12 mouse cellular contexts compared by ENCODE assay signal in genomic region chr8:60657425-60658113, GRCm38 (mm10). TPM values are rescaled to one million over a fixed set of nuclear protein-coding genes. Genes with fewer than 3 reads are reported as not detected.
DNase-seq lines count a peak whose midpoint lies in the region; ATAC-seq lines count a peak whose summit lies in the region.
"Had no signal": no experiment of that assay in that cellular context is flagged by ENCODE, and none has a peak within 500 bp of the region (broad histone marks: within the 10 kb centered on the region; RNA-seq: fewer than 3 reads in every experiment).

No protein-coding gene starts in this region.

- no peaks in the 10 kb centered on the region for H3K36me3 ChIP-seq in midbrain, embryonic 11.5 days (ENCODE audit: control insufficient read depth, insufficient read depth, low read length)
- H3K36me3 ChIP-seq in midbrain, embryonic 10.5 days = no peaks in the 10 kb centered on the region
- no peaks in the 10 kb centered on the region for H3K36me3 ChIP-seq in forebrain, embryonic 11.5 days (ENCODE audit: control insufficient read depth, insufficient read depth, low read length)
- no peaks in the 10 kb centered on the region for H3K36me3 ChIP-seq in hindbrain, embryonic 16.5 days (ENCODE audit: control insufficient read depth, insufficient read depth, low read length)
- no peaks in the 10 kb centered on the region for H3K36me3 ChIP-seq in intestine, embryonic 15.5 days
- H3K36me3 ChIP-seq: heart, embryonic 13.5 days; limb, embryonic 12.5 days had no signal

- no peaks in the 10 kb centered on the region for H3K4me1 ChIP-seq in midbrain, embryonic 11.5 days (ENCODE audit: control insufficient read depth, insufficient read depth, low read length)
- no peaks in the 10 kb centered on the region for H3K4me1 ChIP-seq in midbrain, embryonic 10.5 days
- H3K4me1 ChIP-seq in forebrain, embryonic 11.5 days (replicated peaks; ENCODE audit: control insufficient read depth, insufficient read depth, low read length) = peaks cover 3% of the 10 kb centered on the region; the same call in 1 of the 2 replicates
- no peaks in the 10 kb centered on the region for H3K4me1 ChIP-seq in hindbrain, embryonic 16.5 days (ENCODE audit: control insufficient read depth, insufficient read depth, low read depth, low read length)
- H3K4me1 ChIP-seq in intestine, embryonic 15.5 days (replicated peaks) = no peaks in the 10 kb centered on the region
- H3K4me1 ChIP-seq: heart, embryonic 13.5 days; limb, embryonic 12.5 days had no signal

- DNase-seq in midbrain, embryonic 11.5 days (ENCODE audit: low spot score, missing footprints) = no peak
- DNase-seq in midbrain, embryonic 10.5 days (ENCODE audit: low spot score) = no peak
- no peak for DNase-seq in forebrain, embryonic 11.5 days (ENCODE audit: low spot score)
- peak; percentile 96 for DNase-seq in retina, postnatal 1 day
- DNase-seq in embryo, embryonic 9.5 days (ENCODE audit: extremely low spot score) = no peak
- DNase-seq: cerebellum, postnatal 36 days; lung, adult 18-20 months; thymus, postnatal 14 days had no signal

- H3K27ac ChIP-seq in midbrain, embryonic 11.5 days (ENCODE audit: low read depth, low read length) = no peak overlapping the region
- no peak overlapping the region for H3K27ac ChIP-seq in midbrain, embryonic 10.5 days (replicated peaks)
- peak overlapping the region; percentile 48 for H3K27ac ChIP-seq in forebrain, embryonic 11.5 days (ENCODE audit: low read depth, low read length)
- no peak overlapping the region for H3K27ac ChIP-seq in hindbrain, embryonic 16.5 days (ENCODE audit: low read depth, low read length)
- no peak overlapping the region for H3K27ac ChIP-seq in intestine, embryonic 15.5 days
- H3K27ac ChIP-seq: heart, embryonic 13.5 days; limb, embryonic 12.5 days had no signal

- 80% methylated on average over 6 of the region's 6 CpGs for WGBS in midbrain, embryonic 11.5 days
- WGBS in midbrain, embryonic 10.5 days = 82% methylated on average over 6 of the region's 6 CpGs
- 40% methylated on average over 6 of the region's 6 CpGs for whole genome bisulfite sequencing in forebrain, embryonic 11.5 days
- WGBS in hindbrain, embryonic 16.5 days = 41% methylated on average over 6 of the region's 6 CpGs
- WGBS in intestine, embryonic 15.5 days = 76% methylated on average over 6 of the region's 6 CpGs

- no peak overlapping the region for H3K4me2 ChIP-seq in midbrain, embryonic 11.5 days
- no peak overlapping the region; the same call in 1 of the 2 replicates for H3K4me2 ChIP-seq in forebrain, embryonic 11.5 days (ENCODE audit: low read depth, low read length, severe bottlenecking)
- H3K4me2 ChIP-seq in hindbrain, embryonic 16.5 days (ENCODE audit: low read length) = no peak overlapping the region
- no peak overlapping the region for H3K4me2 ChIP-seq in intestine, embryonic 15.5 days (replicated peaks)
- H3K4me2 ChIP-seq: heart, embryonic 13.5 days; limb, embryonic 12.5 days had no signal

- H3K4me3 ChIP-seq in midbrain, embryonic 11.5 days (ENCODE audit: low read depth, low read length) = no peak overlapping the region
- no peak overlapping the region for H3K4me3 ChIP-seq in midbrain, embryonic 10.5 days
- H3K4me3 ChIP-seq in forebrain, embryonic 11.5 days (ENCODE audit: low read depth, low read length) = no peak overlapping the region
- no peak overlapping the region for H3K4me3 ChIP-seq in hindbrain, embryonic 16.5 days (ENCODE audit: low read length)
- no peak overlapping the region for H3K4me3 ChIP-seq in intestine, embryonic 15.5 days (replicated peaks)
- H3K4me3 ChIP-seq: heart, embryonic 13.5 days; limb, embryonic 12.5 days had no signal

- no peak overlapping the region for H3K9ac ChIP-seq in midbrain, embryonic 11.5 days (ENCODE audit: low read length)
- no peak overlapping the region for H3K9ac ChIP-seq in forebrain, embryonic 11.5 days (ENCODE audit: low read length)
- no peak overlapping the region for H3K9ac ChIP-seq in hindbrain, embryonic 16.5 days (ENCODE audit: low read depth, low read length)
- H3K9ac ChIP-seq in intestine, embryonic 15.5 days = no peak overlapping the region
- H3K9ac ChIP-seq: heart, embryonic 13.5 days; limb, embryonic 12.5 days had no signal

- H3K9me3 ChIP-seq in midbrain, embryonic 11.5 days (ENCODE audit: control insufficient read depth, low read length) = no peaks in the 10 kb centered on the region
- H3K9me3 ChIP-seq in midbrain, embryonic 10.5 days (replicated peaks) = no peaks in the 10 kb centered on the region
- H3K9me3 ChIP-seq in forebrain, embryonic 11.5 days (ENCODE audit: control insufficient read depth, low read length) = no peaks in the 10 kb centered on the region
- H3K9me3 ChIP-seq in hindbrain, embryonic 16.5 days (ENCODE audit: control insufficient read depth, low read length) = no peaks in the 10 kb centered on the region
- no peaks in the 10 kb centered on the region for H3K9me3 ChIP-seq in intestine, embryonic 15.5 days
- H3K9me3 ChIP-seq: heart, embryonic 13.5 days; limb, embryonic 12.5 days had no signal

- ATAC-seq in midbrain, embryonic 11.5 days (ENCODE audit: low FRiP score) = peak; percentile 68
- ATAC-seq in forebrain, embryonic 11.5 days (replicated peaks; ENCODE audit: low FRiP score) = peak; percentile 90
- ATAC-seq in hindbrain, embryonic 16.5 days = peak; percentile 73
- ATAC-seq in intestine, embryonic 15.5 days = no peak

- H3K27me3 ChIP-seq in midbrain, embryonic 11.5 days (ENCODE audit: control insufficient read depth, insufficient read depth, low read length) = no peaks in the 10 kb centered on the region
- no peaks in the 10 kb centered on the region for H3K27me3 ChIP-seq in midbrain, embryonic 10.5 days (ENCODE audit: low read depth, poor library complexity, severe bottlenecking)
- H3K27me3 ChIP-seq in forebrain, embryonic 11.5 days (ENCODE audit: control insufficient read depth, insufficient read depth, low read length) = no peaks in the 10 kb centered on the region
- H3K27me3 ChIP-seq in hindbrain, embryonic 16.5 days (replicated peaks; ENCODE audit: control insufficient read depth, insufficient read depth, low read length) = no peaks in the 10 kb centered on the region
- no peaks in the 10 kb centered on the region for H3K27me3 ChIP-seq in intestine, embryonic 15.5 days (replicated peaks)
- H3K27me3 ChIP-seq: heart, embryonic 13.5 days; limb, embryonic 12.5 days had no signal

RNA-seq across cellular contexts. Expression of gene Mfap3l, which starts 24.9 kb away (rescaled TPM):
- 1.8 and 2.1 TPM in 2 replicates for polyA plus RNA-seq in midbrain, embryonic 11.5 days (2014; fragmentation: Nextera tagmentation; extraction: Ambion mirVana)
- polyA plus RNA-seq in midbrain, embryonic 10.5 days (2016; fragmentation: Nextera tagmentation; extraction: Ambion mirVana) = 1.3 and 1.7 TPM in 2 replicates
- 1.7 and 1.8 TPM in 2 replicates for polyA plus RNA-seq in forebrain, embryonic 11.5 days (2014; fragmentation: Nextera tagmentation; extraction: Ambion mirVana)
- 5.3 and 5.8 TPM in 2 replicates for polyA plus RNA-seq in hindbrain, embryonic 16.5 days (2015; fragmentation: Nextera tagmentation; extraction: Ambion mirVana)
- 1.1 and 1.2 TPM in 2 replicates for polyA plus RNA-seq in intestine, embryonic 15.5 days (2015; fragmentation: Nextera tagmentation; extraction: Ambion mirVana)
